Mouse (Mus musculus) cortical plate, adult 2 months (tissue): ENCODE results near the gene Smg1.

Experiments
- CTCF ChIP-seq: fragments of 200-500 bp; IDR thresholded peaks from 2 replicates; pipeline ENCODE4 v1.5.1; 2011; ENCODE audit warnings: mild to moderate bottlenecking, control low read depth, low read length; ENCODE audit not compliant: insufficient read depth; ENCODE audit errors: extremely low read depth
- POLR2A ChIP-seq: fragments of 200-500 bp; IDR thresholded peaks from 2 replicates; pipeline ENCODE4 v1.6.1; 2011; ENCODE audit warnings: mild to moderate bottlenecking, low read length, control low read depth; ENCODE audit not compliant: insufficient read depth; ENCODE audit errors: extremely low read depth

- TF ChIP-seq CTCF, result no peak
- no peak for TF ChIP-seq POLR2A
Measured at GRCm38 (mm10) chr7:118160121-118160520, 83.3 kb downstream of the Smg1 start.
